Mouse (Mus musculus): ENCODE results near the gene Itpr3. TPM values are rescaled to one million over a fixed set of nuclear protein-coding genes. Genes with fewer than 3 reads are reported as not detected.

Itpr3 gene
- polyA plus RNA-seq, 1 experiment from 2014 or later: 6.1 TPM

DNA sequence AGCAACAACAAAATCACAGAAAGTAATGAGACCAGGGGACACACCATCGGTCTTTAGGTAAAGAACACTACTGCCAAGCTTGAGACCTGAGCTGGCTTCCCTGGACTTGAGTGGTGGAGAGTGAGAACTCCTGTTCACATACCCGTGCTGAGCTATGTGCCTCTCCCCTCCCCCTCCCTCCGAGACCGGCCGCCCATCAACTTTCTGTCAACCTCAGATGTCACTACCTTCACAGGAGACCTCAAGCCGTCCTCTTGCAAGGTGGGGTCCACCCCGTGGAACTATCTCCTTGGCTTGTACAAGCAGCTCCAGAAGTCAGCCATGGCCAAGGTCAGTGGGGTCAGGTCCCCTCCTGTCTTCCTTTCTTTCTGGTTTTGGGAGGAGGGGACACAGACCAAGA lies 24.8 kb upstream of the Itpr3 start:
- no peak overlapping the region for H3K9ac ChIP-seq (ENCODE audit: low read length)

DNA sequence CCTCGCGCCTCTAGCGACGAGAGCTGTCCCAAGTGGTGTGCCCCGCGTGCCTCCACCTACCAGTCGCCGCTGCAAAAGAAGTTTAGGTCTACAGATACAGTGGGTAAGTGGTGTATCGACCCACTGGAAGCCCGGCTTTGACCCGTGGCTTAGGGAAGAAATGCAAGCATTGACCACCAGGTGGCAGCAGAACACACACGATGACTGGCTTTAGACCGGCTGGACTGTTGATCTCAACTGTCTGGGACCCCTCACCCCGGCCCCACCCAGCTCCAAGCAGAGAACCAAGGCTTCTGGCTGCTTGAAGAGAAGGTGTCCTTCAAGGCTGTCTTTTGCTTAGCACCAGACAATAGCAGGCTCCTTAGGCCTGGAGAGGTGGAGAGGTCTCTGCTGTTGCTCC lies 24.2 kb upstream of the Itpr3 start:
- Histone ChIP-seq H3K9ac (ENCODE audit: low read length) (no peak overlapping the region), H3K27ac (ENCODE audit: low read length) (no peak overlapping the region), H3K4me1 (replicated peaks; ENCODE audit: control insufficient read depth, insufficient read depth, low read length) (peaks cover 2% of the 10 kb centered on the region; the same call in 1 of the 2 replicates), H3K4me3 (ENCODE audit: low read length) (no peak overlapping the region), H3K27me3 (ENCODE audit: control insufficient read depth, insufficient read depth, low read depth, low read length) (no peaks in the 10 kb centered on the region), H3K4me2 (ENCODE audit: low read depth, low read length) (peak overlapping the region; percentile 31; the same call in 1 of the 2 replicates), H3K9me3 (ENCODE audit: control insufficient read depth, low read length) (no peaks in the 10 kb centered on the region), H3K36me3 (ENCODE audit: control insufficient read depth, insufficient read depth, low read length) (no peaks in the 10 kb centered on the region)
- ATAC-seq (ENCODE audit: low read depth): peak; percentile 52
- WGBS: 1% methylated on average over 14 of the region's 14 CpGs

More for the DNA sequence above, 24.8 kb upstream of the Itpr3 start:
- Histone ChIP-seq H3K4me3 (ENCODE audit: low read length) (no peak overlapping the region), H3K36me3 (ENCODE audit: control insufficient read depth, insufficient read depth, low read length) (no peaks in the 10 kb centered on the region), H3K27me3 (ENCODE audit: control insufficient read depth, insufficient read depth, low read depth, low read length) (no peaks in the 10 kb centered on the region), H3K4me2 (ENCODE audit: low read depth, low read length) (no peak overlapping the region), H3K27ac (ENCODE audit: low read length) (no peak overlapping the region), H3K4me1 (replicated peaks; ENCODE audit: control insufficient read depth, insufficient read depth, low read length) (peaks cover 7% of the 10 kb centered on the region), H3K9me3 (ENCODE audit: control insufficient read depth, low read length) (no peaks in the 10 kb centered on the region)
- ATAC-seq (ENCODE audit: low read depth): no peak
- WGBS: 44% methylated on average over 7 of the region's 7 CpGs

DNA sequence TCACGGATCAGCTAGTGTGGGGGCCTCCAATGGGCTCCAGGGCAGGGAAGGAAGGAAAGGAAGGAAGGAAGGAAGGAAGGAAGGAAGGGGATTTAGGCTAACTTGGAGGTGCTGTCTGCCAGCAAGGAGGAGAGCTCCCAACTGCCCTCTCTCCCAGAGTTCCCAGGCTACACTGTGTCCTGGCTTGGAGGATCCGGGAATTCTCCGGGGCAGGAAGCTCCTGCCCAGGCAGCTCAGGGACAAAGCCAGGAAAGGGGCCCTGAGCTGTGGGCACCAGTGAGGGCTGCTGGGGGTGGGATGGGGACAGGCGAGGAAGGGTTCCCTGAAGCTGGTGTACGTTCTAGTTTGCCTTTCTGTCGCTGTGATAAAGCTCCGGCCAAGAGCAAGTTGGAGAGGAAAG lies 20.6 kb upstream of the Itpr3 start:
- Histone ChIP-seq H3K4me1 (replicated peaks; ENCODE audit: control insufficient read depth, insufficient read depth, low read length) (peaks cover 22% of the 10 kb centered on the region), H3K36me3 (ENCODE audit: control insufficient read depth, insufficient read depth, low read length) (no peaks in the 10 kb centered on the region), H3K9me3 (ENCODE audit: control insufficient read depth, low read length) (no peaks in the 10 kb centered on the region), H3K4me3 (ENCODE audit: low read length) (no peak overlapping the region), H3K27ac (ENCODE audit: low read length) (peak overlapping the region; percentile 85), H3K9ac (ENCODE audit: low read length) (no peak overlapping the region), H3K27me3 (ENCODE audit: control insufficient read depth, insufficient read depth, low read depth, low read length) (no peaks in the 10 kb centered on the region), H3K4me2 (ENCODE audit: low read depth, low read length) (peak overlapping the region; percentile 16; the same call in 1 of the 2 replicates)
- ATAC-seq (ENCODE audit: low read depth): peak; percentile 63
- 48% methylated on average over 7 of the region's 7 CpGs for WGBS

DNA sequence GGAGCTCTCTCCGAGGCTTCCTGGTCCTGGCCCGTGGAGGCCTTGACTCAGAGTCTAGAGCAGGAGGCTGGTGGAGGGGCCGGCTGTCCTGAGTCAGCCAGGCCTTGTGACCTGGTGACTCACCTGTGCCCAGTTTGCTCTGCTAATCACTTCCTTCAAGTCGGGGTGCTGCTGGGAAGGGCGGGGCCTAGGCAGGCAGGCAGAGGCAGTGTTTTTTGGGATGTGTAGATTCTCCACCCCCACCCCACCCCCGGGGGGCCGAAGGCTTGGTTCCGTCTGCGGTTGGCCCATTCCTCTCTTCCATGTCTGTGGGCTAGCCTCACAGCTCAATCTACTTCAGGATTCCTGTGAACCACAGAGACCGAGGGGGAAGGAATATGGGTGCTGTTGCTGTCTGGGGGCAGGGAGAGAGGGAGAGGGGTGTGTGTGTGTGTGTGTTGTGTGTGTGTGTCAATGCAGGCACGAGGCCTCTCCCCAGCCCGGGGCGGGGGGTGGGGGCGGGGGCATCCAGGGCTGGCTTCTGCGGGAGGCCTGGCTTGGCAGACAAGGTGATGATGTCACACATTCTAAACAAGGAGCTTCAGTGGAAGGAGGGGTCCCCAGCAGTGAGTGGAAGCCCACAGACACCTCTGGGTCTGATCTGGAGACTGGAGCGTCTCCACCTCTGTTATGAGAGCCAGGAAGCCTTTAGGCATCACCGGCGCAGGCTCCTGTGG lies 18.6 kb upstream of the Itpr3 start:
- Histone ChIP-seq H3K4me3 (ENCODE audit: low read length) (no peak overlapping the region), H3K36me3 (ENCODE audit: control insufficient read depth, insufficient read depth, low read length) (no peaks in the 10 kb centered on the region), H3K9me3 (ENCODE audit: control insufficient read depth, low read length) (no peaks in the 10 kb centered on the region), H3K27ac (ENCODE audit: low read length) (no peak overlapping the region), H3K4me1 (replicated peaks; ENCODE audit: control insufficient read depth, insufficient read depth, low read length) (peaks cover 22% of the 10 kb centered on the region), H3K27me3 (ENCODE audit: control insufficient read depth, insufficient read depth, low read depth, low read length) (no peaks in the 10 kb centered on the region), H3K4me2 (ENCODE audit: low read depth, low read length) (no peak overlapping the region), H3K9ac (ENCODE audit: low read length) (peak overlapping the region; percentile 27)
- 32% methylated on average over 18 of the region's 18 CpGs for WGBS
- ATAC-seq (ENCODE audit: low read depth): no peak

DNA sequence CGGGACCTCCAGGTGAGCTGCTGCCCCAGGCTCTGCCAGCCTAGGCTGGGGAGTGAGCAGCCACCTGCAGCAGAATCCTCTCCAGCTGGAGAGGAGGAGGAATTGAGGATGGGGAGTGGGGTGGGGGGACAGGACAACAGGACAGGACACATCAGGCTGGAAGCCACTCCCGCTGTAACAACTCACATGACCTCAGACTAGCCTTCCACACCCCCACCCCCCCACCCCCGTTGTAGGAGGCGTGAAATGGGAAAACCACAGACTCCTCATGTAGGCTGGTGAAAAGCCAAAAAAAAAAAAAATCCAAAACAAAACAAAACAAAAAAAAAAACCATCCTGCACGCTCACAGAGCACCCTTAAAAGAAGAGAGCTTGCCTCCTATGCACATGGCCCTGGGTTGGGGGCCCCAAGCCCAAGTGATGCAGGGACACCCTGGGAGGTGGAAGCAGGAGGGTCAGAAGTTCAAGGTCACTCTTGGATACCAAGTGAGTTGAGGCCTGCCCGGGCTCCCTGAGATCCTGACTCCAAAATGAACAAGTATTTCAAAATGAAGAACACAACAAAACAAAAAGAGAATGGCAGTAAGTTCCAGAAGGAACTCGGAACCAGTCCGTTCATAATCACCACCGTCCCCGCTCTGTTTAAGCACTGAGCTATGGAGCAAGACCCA lies 17.5 kb upstream of the Itpr3 start:
- H3K4me3 ChIP-seq (ENCODE audit: low read length): no peak overlapping the region
- no peak for ATAC-seq (ENCODE audit: low read depth)
- peak overlapping the region; percentile 43 for H3K9ac ChIP-seq (ENCODE audit: low read length)
- H3K4me2 ChIP-seq (ENCODE audit: low read depth, low read length): no peak overlapping the region
- no peaks in the 10 kb centered on the region for H3K36me3 ChIP-seq (ENCODE audit: control insufficient read depth, insufficient read depth, low read length)
- H3K4me1 ChIP-seq (replicated peaks; ENCODE audit: control insufficient read depth, insufficient read depth, low read length): peaks cover 22% of the 10 kb centered on the region
- no peak overlapping the region for H3K27ac ChIP-seq (ENCODE audit: low read length)
- H3K9me3 ChIP-seq (ENCODE audit: control insufficient read depth, low read length): no peaks in the 10 kb centered on the region
- WGBS: 65% methylated on average over 10 of the region's 10 CpGs
- H3K27me3 ChIP-seq (ENCODE audit: control insufficient read depth, insufficient read depth, low read depth, low read length): no peaks in the 10 kb centered on the region

DNA sequence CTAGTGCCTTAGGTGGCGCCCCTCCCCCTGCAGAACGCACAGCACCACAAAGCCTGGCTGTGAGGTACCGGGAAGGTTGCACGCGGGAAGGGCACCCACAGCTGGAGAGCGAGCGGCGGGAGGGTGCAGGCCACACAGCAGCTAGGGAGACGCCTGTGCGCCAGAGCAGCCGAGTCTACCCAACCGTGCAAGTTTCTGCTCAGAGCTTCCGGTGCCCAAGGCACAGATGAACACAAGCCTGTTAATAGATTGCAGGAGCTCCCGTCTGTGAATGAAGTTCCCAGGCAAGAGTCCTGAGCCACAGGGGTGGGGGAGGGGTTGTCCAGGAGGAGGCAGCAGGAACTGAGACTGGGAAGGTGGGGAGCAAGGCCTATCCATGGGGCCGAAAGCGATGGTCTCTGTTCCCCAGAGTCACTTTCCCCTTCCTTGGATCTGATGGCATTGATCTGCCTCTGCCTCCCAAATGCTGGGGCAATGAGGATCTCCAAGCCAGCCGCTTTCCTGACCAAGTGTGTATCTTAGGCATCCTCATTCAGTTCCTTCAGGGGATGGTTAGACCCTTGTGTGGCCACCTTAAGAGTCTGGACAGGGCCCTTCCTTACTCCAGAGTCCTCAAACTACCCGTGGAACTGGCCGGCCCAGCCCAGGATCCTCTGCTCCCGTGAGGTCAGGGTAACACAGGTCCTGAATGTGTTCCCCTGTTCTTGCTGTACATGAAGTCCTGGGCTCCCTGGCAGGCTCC lies 16.6 kb upstream of the Itpr3 start:
- Histone ChIP-seq H3K4me2 (ENCODE audit: low read depth, low read length) (peak overlapping the region; percentile 10; the same call in 1 of the 2 replicates), H3K4me1 (replicated peaks; ENCODE audit: control insufficient read depth, insufficient read depth, low read length) (peaks cover 22% of the 10 kb centered on the region), H3K27me3 (ENCODE audit: control insufficient read depth, insufficient read depth, low read depth, low read length) (no peaks in the 10 kb centered on the region), H3K36me3 (ENCODE audit: control insufficient read depth, insufficient read depth, low read length) (no peaks in the 10 kb centered on the region), H3K9ac (ENCODE audit: low read length) (peak overlapping the region; percentile 43), H3K27ac (ENCODE audit: low read length) (no peak overlapping the region), H3K4me3 (ENCODE audit: low read length) (no peak overlapping the region), H3K9me3 (ENCODE audit: control insufficient read depth, low read length) (no peaks in the 10 kb centered on the region)
- no peak for ATAC-seq (ENCODE audit: low read depth)
- 20% methylated on average over 20 of the region's 20 CpGs for WGBS

DNA sequence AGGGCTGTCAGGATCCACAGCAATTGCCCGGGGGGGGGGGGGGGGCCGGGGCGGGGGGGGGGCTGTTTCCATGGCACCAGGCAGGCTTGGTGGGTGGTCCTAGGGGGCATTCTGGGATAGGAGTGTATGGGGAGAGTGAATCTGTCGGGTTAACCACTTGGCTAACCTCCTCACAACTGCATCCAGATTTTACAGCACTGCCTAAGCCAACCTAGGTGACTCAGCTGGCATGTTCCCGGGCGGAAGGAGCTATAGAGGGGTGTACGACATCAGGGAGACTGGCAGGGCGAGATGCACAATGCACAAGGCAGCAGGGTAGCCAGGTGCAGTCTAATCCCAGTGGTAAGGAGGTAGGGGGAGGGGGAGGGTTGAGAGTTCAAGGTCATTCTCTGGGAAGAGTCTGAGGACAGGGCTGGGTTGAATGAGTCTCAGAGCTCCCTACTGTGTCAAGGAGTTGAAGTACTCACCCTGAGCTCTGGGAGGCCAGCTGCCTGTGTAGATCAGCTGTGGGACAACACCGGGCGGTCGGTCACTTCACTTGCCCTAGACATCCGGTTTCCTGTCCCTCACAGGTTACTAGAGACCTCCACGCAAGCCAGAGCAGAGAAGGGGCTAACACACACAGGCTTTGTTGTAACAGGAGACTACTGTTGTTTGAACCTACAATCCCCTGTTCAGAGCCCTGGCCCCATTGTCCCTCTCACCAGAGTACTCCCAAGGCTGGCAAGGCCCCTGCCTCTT lies 15.9 kb upstream of the Itpr3 start:
- no peak overlapping the region for H3K27ac ChIP-seq (ENCODE audit: low read length)

DNA sequence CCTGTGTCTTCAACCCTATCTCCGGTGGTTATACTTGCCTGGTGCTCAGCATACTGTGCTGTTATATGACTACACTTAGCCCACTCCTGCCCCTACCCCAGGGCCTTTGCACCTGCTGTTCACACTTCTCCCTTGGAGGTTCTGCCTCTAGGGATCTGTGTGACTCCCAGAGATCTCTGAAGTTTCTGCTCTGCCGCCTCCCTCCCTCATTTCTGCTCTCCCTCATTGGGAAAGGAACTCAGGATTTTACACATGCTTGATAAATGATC lies 15.4 kb upstream of the Itpr3 start:
- Histone ChIP-seq H3K4me3 (ENCODE audit: low read length) (no peak overlapping the region), H3K4me2 (ENCODE audit: low read depth, low read length) (no peak overlapping the region), H3K36me3 (ENCODE audit: control insufficient read depth, insufficient read depth, low read length) (no peaks in the 10 kb centered on the region), H3K9me3 (ENCODE audit: control insufficient read depth, low read length) (no peaks in the 10 kb centered on the region), H3K9ac (ENCODE audit: low read length) (no peak overlapping the region), H3K27me3 (ENCODE audit: control insufficient read depth, insufficient read depth, low read depth, low read length) (no peaks in the 10 kb centered on the region), H3K27ac (ENCODE audit: low read length) (no peak overlapping the region), H3K4me1 (replicated peaks; ENCODE audit: control insufficient read depth, insufficient read depth, low read length) (peaks cover 22% of the 10 kb centered on the region)
- no peak for ATAC-seq (ENCODE audit: low read depth)
- WGBS: 88% methylated on average over 2 of the region's 2 CpGs

More for the DNA sequence above, 15.9 kb upstream of the Itpr3 start:
- H3K4me2 ChIP-seq (ENCODE audit: low read depth, low read length): no peak overlapping the region
- no peaks in the 10 kb centered on the region for H3K27me3 ChIP-seq (ENCODE audit: control insufficient read depth, insufficient read depth, low read depth, low read length)
- H3K36me3 ChIP-seq (ENCODE audit: control insufficient read depth, insufficient read depth, low read length): no peaks in the 10 kb centered on the region
- no peaks in the 10 kb centered on the region for H3K9me3 ChIP-seq (ENCODE audit: control insufficient read depth, low read length)
- WGBS: 42% methylated on average over 12 of the region's 13 CpGs
- H3K4me1 ChIP-seq (replicated peaks; ENCODE audit: control insufficient read depth, insufficient read depth, low read length): peaks cover 22% of the 10 kb centered on the region
- no peak for ATAC-seq (ENCODE audit: low read depth)
- H3K9ac ChIP-seq (ENCODE audit: low read length): no peak overlapping the region
- no peak overlapping the region for H3K4me3 ChIP-seq (ENCODE audit: low read length)

DNA sequence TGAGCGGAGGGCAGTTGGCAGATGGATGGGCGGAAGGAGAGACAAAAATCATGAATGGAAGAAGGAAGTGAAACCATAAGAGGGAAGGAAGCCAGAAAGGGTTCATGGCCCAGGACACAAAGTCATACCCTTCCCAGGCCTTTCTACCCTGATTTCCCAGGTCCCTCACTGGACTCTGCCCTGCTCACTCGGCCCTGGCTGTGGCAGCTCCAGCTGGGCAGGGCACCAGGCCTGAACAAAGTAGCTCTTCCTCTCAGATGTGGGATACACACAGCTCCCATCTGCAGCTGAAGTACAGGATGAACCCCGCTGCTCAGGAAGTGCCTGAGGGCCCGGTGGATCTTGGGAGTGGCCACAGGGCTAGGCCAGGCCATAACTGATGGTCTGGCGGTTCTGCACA lies 14.3 kb upstream of the Itpr3 start:
- Histone ChIP-seq H3K4me2 (ENCODE audit: low read depth, low read length) (no peak overlapping the region), H3K27me3 (ENCODE audit: control insufficient read depth, insufficient read depth, low read depth, low read length) (no peaks in the 10 kb centered on the region), H3K36me3 (ENCODE audit: control insufficient read depth, insufficient read depth, low read length) (no peaks in the 10 kb centered on the region), H3K9me3 (ENCODE audit: control insufficient read depth, low read length) (no peaks in the 10 kb centered on the region), H3K27ac (ENCODE audit: low read length) (no peak overlapping the region), H3K4me1 (replicated peaks; ENCODE audit: control insufficient read depth, insufficient read depth, low read length) (peaks cover 20% of the 10 kb centered on the region), H3K9ac (ENCODE audit: low read length) (0 out of 2 replicates have a peak overlapping the region, but pooled peaks have one; percentile 5), H3K4me3 (ENCODE audit: low read length) (no peak overlapping the region)
- 61% methylated on average over 6 of the region's 6 CpGs for WGBS
- no peak for ATAC-seq (ENCODE audit: low read depth)
